Mouse (Mus musculus) hematopoietic multipotent progenitor cell, adult 10-12 weeks (in vitro differentiated cells): ENCODE measurements around the gene Micu1. TPM values are rescaled to one million over a fixed set of nuclear protein-coding genes. Genes with fewer than 3 reads are reported as not detected.

Experiments used
- polyA plus RNA-seq: library from polyadenylated mRNA; stranded (reverse); fragments of >175 nt; gene quantifications from 2 replicates; pipeline ENCODE4 v1.2.3, GENCODE M21; 2012; ENCODE audit warnings: low replicate concordance

Gene Micu1
- 24.9 and 31.1 TPM in 2 replicates for polyA plus RNA-seq

DNA sequence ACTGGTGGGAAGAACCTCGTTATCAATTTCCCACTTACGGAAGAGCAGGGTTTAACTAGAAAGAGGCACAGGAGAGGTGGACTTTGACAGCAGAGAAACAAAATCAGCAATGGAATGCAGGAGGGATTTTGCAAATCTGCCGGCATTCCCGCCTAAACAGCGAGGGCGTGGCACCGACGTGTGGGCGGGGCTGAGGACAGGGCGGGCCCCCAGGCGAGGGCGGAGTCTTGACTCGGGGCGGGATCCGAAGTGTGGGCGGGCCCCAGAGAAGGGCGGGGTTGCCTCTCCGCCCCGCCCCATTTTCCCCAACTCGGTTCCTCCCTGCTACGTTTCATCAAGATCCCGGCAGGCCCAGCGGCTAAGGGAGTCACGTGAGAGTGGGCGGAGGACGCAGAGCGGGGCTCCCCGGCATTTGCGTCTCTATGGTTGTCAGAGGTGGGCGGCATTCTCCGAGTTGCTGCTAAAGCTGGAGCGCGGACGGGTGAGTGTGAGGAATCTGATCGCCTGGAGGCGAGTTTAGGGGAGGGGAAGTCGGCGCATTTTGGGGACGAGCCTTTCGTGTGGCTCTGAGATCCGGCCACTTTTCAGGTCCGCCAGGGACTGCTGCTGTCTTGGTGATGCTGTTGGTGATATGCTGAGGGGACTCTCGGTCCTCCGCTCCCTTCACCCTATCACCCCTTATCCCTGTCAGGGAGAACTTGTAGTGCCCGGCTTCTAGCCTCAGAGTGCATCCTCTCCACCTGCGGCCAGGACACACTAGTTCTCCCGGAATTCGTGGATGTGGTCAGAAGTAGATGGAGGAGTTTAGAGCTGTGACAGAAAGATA, at the start of gene Micu1:
TSS of gene Micu1 (plus strand) at position 271 of the 826 bp plus-strand sequence.

DNA sequence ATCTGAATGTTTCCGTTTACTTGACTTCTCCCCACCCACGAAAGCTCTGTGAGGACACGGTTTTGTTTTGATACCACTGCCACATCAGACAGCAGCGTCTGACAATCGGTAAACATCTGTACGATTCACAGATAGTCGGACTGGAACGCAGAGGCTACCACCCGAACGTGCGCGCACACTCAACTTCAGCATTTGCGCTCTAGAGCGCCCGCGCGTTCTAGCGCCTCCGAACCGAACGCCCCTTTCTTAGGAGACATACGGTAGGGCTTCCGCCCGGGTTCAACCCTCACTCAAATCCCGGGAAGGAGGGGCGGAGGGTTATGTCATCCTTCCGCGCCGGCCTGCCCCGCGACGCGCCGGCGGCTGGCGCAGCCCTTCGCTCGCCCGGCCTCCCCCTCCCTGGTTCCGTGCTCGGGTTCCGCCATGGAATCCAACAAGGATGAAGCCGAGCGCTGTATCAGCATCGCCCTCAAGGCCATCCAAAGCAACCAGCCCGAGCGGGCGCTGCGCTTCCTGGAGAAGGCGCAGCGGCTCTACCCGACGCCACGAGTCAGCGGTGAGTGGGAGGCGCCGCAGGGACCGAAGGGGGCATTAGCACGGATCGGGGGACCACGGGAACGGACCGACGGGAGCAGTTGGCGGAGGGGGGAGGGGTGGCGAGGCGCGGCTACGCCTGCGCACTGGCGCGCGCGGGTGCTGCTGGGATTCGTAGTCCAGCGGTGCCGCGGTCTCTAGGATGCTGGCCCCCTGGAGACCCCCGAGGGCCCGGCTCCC, 177.2 kb downstream of the Micu1 start, which contains the start of gene Dnajb12:
TSS of gene Dnajb12 (plus strand) at position 302 of the 774 bp plus-strand sequence.

Other genes with a start within 250 kb of the Micu1 start
- not detected in 2 replicates for gene Gm10322, start 86.4 kb upstream of the Micu1 start, polyA plus RNA-seq
- 6.1 and 8.1 TPM in 2 replicates for gene Mcu, start 85.8 kb upstream of the Micu1 start, polyA plus RNA-seq
- gene Dnajb12, start 177.1 kb downstream of the Micu1 start, polyA plus RNA-seq, result 52.1 and 54.6 TPM in 2 replicates
- 49.2 and 61.1 TPM in 2 replicates for gene Ddit4, start 249.4 kb downstream of the Micu1 start, polyA plus RNA-seq